Mouse (Mus musculus): ENCODE results near the gene Rabif. TPM values are rescaled to one million over a fixed set of nuclear protein-coding genes. Genes with fewer than 3 reads are reported as not detected.
"Not testable (repeated sequence)": the region's sequence is repeated elsewhere in the genome, so short reads cannot be mapped to it uniquely, and the experiment has no call there.

The Rabif gene
- polyA plus RNA-seq, 1 experiment from 2014 or later, result 46.3 TPM

- Histone ChIP-seq H3K27ac (ENCODE audit: low read depth, low read length) (peak overlapping the region; percentile 74), H3K9me3 (ENCODE audit: control insufficient read depth, low read length) (no peaks in the 10 kb centered on the region), H3K27me3 (ENCODE audit: control insufficient read depth, insufficient read depth, low read length) (peaks cover 6% of the 10 kb centered on the region; the same call in 1 of the 2 replicates), H3K4me2 (replicated peaks; ENCODE audit: low read depth, low read length) (no peak overlapping the region), H3K9ac (ENCODE audit: low read depth, low read length) (no peak overlapping the region), H3K4me3 (ENCODE audit: low read length) (no peak overlapping the region), H3K4me1 (ENCODE audit: control insufficient read depth, insufficient read depth, low read length) (peaks cover 17% of the 10 kb centered on the region; the same call in 1 of the 2 replicates), H3K36me3 (ENCODE audit: control insufficient read depth, insufficient read depth, low read length) (no peaks in the 10 kb centered on the region)
- peak; percentile 83 for ATAC-seq (ENCODE audit: low FRiP score, low TSS enrichment)
- 14% methylated on average over 4 of the region's 4 CpGs for WGBS
Measured at GRCm38 (mm10) chr1:134516491-134517198, 22.2 kb downstream of the Rabif start.

DNA sequence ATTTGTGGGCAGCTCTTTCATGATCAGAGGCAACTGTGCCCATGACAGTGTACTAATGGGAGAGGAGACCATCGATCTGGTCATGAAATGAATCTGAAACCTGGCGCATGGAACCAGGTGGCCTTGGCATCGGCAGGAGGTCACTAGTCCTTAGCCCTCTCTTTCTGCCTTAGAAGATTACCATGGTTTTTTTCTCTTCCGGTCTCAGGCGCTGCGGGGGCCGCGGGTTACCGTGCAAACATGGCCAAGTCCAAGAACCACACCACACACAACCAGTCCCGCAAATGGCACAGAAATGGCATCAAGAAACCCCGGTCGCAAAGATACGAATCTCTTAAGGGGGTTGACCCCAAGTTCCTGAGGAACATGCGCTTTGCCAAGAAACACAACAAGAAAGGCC, 23.4 kb downstream of the Rabif start:
- H3K4me2 ChIP-seq (replicated peaks; ENCODE audit: low read depth, low read length); H3K9me3 ChIP-seq (ENCODE audit: control insufficient read depth, low read length); H3K9ac ChIP-seq (ENCODE audit: low read depth, low read length); H3K36me3 ChIP-seq (ENCODE audit: control insufficient read depth, insufficient read depth, low read length); H3K27me3 ChIP-seq (ENCODE audit: control insufficient read depth, insufficient read depth, low read length); ATAC-seq (ENCODE audit: low FRiP score, low TSS enrichment); H3K27ac ChIP-seq (ENCODE audit: low read depth, low read length); H3K4me3 ChIP-seq (ENCODE audit: low read length): not testable (repeated sequence)
- WGBS, result 95% methylated on average over 12 of the region's 14 CpGs
- peaks cover 17% of the 10 kb centered on the region; the same call in 1 of the 2 replicates for H3K4me1 ChIP-seq (ENCODE audit: control insufficient read depth, insufficient read depth, low read length)

DNA sequence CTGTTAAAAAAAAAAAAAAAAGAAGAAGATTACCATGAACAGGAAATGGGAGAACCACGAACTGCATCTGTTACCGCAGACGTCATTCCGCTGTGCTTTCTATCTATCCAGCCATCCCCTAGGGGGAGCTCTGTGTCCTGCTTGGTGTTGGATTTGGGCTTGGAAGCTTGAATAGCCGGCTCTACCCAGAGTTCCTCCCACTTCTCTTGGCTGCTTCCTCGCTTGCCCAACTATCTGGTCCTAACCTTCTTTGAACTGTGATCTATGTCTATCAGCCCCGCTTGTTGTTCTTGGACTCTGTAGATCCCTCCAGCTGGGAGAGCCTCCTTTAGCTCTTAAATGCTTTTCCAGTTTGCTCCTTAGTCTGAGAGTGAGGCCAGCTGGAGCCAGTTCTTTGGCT, 24.2 kb downstream of the Rabif start:
- 0 out of 2 replicates have a peak overlapping the region, but pooled peaks have one; percentile 12 for H3K9ac ChIP-seq (ENCODE audit: low read depth, low read length)
- no peaks in the 10 kb centered on the region for H3K27me3 ChIP-seq (ENCODE audit: control insufficient read depth, insufficient read depth, low read length)
- WGBS, result 6% methylated on average over 7 of the region's 7 CpGs
- no peak overlapping the region for H3K4me2 ChIP-seq (replicated peaks; ENCODE audit: low read depth, low read length)
- no peaks in the 10 kb centered on the region for H3K9me3 ChIP-seq (ENCODE audit: control insufficient read depth, low read length)
- H3K4me1 ChIP-seq (ENCODE audit: control insufficient read depth, insufficient read depth, low read length), result peaks cover 15% of the 10 kb centered on the region; the same call in 1 of the 2 replicates
- peak; percentile 73 for ATAC-seq (ENCODE audit: low FRiP score, low TSS enrichment)
- no peaks in the 10 kb centered on the region for H3K36me3 ChIP-seq (ENCODE audit: control insufficient read depth, insufficient read depth, low read length)
- H3K27ac ChIP-seq (ENCODE audit: low read depth, low read length), result no peak overlapping the region
- no peak overlapping the region for H3K4me3 ChIP-seq (ENCODE audit: low read length)

- H3K4me3 ChIP-seq (ENCODE audit: low read length); H3K9ac ChIP-seq (ENCODE audit: low read depth, low read length); H3K27ac ChIP-seq (ENCODE audit: low read depth, low read length); H3K4me1 ChIP-seq (ENCODE audit: control insufficient read depth, insufficient read depth, low read length); H3K36me3 ChIP-seq (ENCODE audit: control insufficient read depth, insufficient read depth, low read length); H3K9me3 ChIP-seq (ENCODE audit: control insufficient read depth, low read length); H3K27me3 ChIP-seq (ENCODE audit: control insufficient read depth, insufficient read depth, low read length); ATAC-seq (ENCODE audit: low FRiP score, low TSS enrichment); H3K4me2 ChIP-seq (replicated peaks; ENCODE audit: low read depth, low read length): not testable (repeated sequence)
- WGBS, result 94% methylated on average over 5 of the region's 5 CpGs
Measured at GRCm38 (mm10) chr1:134519201-134519600, 24.8 kb downstream of the Rabif start.

- no peak for ATAC-seq (ENCODE audit: low FRiP score, low TSS enrichment)
- H3K36me3 ChIP-seq (ENCODE audit: control insufficient read depth, insufficient read depth, low read length), result no peaks in the 10 kb centered on the region
- no peak overlapping the region for H3K9ac ChIP-seq (ENCODE audit: low read depth, low read length)
- no peak overlapping the region for H3K4me3 ChIP-seq (ENCODE audit: low read length)
- H3K4me2 ChIP-seq (replicated peaks; ENCODE audit: low read depth, low read length), result no peak overlapping the region
- no peak overlapping the region for H3K27ac ChIP-seq (ENCODE audit: low read depth, low read length)
- peaks cover 8% of the 10 kb centered on the region; the same call in 1 of the 2 replicates for H3K4me1 ChIP-seq (ENCODE audit: control insufficient read depth, insufficient read depth, low read length)
- H3K9me3 ChIP-seq (ENCODE audit: control insufficient read depth, low read length), result no peaks in the 10 kb centered on the region
- H3K27me3 ChIP-seq (ENCODE audit: control insufficient read depth, insufficient read depth, low read length), result no peaks in the 10 kb centered on the region
- WGBS, result 84% methylated on average over 8 of the region's 8 CpGs
Measured at GRCm38 (mm10) chr1:134520001-134520721, 25.7 kb downstream of the Rabif start.

DNA sequence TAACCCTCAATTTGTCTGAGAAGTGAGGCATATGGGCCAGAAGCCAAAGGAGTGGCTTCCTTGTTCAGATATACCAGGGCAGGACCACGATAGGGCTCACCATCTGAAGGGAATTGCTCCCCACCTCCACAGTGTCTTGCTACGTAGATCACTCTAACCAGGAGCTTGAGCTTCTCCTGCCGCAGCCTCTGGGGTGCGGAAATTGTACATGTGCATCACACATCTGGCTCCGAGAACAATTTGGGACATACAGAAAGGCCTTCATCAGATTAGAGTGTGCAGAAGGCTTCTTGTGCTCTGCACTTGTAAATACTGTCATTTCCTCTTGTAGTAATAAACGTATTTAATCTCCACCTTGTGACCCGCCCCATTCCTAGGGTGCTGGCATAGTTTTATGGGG, 26.7 kb downstream of the Rabif start:
- no peak overlapping the region for H3K4me2 ChIP-seq (replicated peaks; ENCODE audit: low read depth, low read length)
- H3K36me3 ChIP-seq (ENCODE audit: control insufficient read depth, insufficient read depth, low read length), result no peaks in the 10 kb centered on the region
- H3K4me3 ChIP-seq (ENCODE audit: low read length), result no peak overlapping the region
- no peaks in the 10 kb centered on the region for H3K27me3 ChIP-seq (ENCODE audit: control insufficient read depth, insufficient read depth, low read length)
- no peak overlapping the region for H3K27ac ChIP-seq (ENCODE audit: low read depth, low read length)
- H3K4me1 ChIP-seq (ENCODE audit: control insufficient read depth, insufficient read depth, low read length), result peaks cover 2% of the 10 kb centered on the region; the same call in 1 of the 2 replicates
- ATAC-seq (ENCODE audit: low FRiP score, low TSS enrichment), result no peak
- H3K9ac ChIP-seq (ENCODE audit: low read depth, low read length), result no peak overlapping the region
- H3K9me3 ChIP-seq (ENCODE audit: control insufficient read depth, low read length), result no peaks in the 10 kb centered on the region
- 74% methylated on average over 7 of the region's 7 CpGs for WGBS

GRCm38 (mm10) chr1:134522325-134522724, 27.9 kb downstream of the Rabif start:
- Histone ChIP-seq H3K36me3 (ENCODE audit: control insufficient read depth, insufficient read depth, low read length) (no peaks in the 10 kb centered on the region), H3K9ac (ENCODE audit: low read depth, low read length) (no peak overlapping the region), H3K4me1 (ENCODE audit: control insufficient read depth, insufficient read depth, low read length) (no peaks in the 10 kb centered on the region), H3K9me3 (ENCODE audit: control insufficient read depth, low read length) (no peaks in the 10 kb centered on the region), H3K4me3 (ENCODE audit: low read length) (no peak overlapping the region), H3K27me3 (ENCODE audit: control insufficient read depth, insufficient read depth, low read length) (no peaks in the 10 kb centered on the region), H3K4me2 (replicated peaks; ENCODE audit: low read depth, low read length) (no peak overlapping the region), H3K27ac (ENCODE audit: low read depth, low read length) (no peak overlapping the region)
- 54% methylated on average over 2 of the region's 2 CpGs for WGBS
- no peak for ATAC-seq (ENCODE audit: low FRiP score, low TSS enrichment)

DNA sequence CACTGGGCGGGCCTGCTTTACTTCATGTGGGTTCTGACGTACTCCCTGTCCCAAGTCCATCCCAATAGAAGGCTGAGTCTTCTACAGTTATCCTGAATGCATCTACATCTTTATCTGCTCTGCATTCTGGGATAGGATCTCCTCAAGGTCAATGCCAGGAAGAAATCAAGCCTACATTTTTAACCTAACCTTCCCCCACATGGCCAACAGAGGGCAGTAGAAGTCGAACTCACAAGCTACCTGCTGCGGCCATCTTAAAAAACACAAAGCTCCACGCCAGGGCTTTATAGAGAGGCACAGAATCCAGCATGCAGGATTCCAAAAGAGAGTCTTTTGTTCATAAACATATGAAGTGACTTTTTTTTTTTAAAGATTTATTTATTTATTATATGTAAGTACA, 30.0 kb downstream of the Rabif start:
- no peak overlapping the region for H3K27ac ChIP-seq (ENCODE audit: low read depth, low read length)
- no peak overlapping the region for H3K4me2 ChIP-seq (replicated peaks; ENCODE audit: low read depth, low read length)
- H3K27me3 ChIP-seq (ENCODE audit: control insufficient read depth, insufficient read depth, low read length), result no peaks in the 10 kb centered on the region
- no peaks in the 10 kb centered on the region for H3K9me3 ChIP-seq (ENCODE audit: control insufficient read depth, low read length)
- H3K36me3 ChIP-seq (ENCODE audit: control insufficient read depth, insufficient read depth, low read length), result no peaks in the 10 kb centered on the region
- ATAC-seq (ENCODE audit: low FRiP score, low TSS enrichment), result no peak
- no peaks in the 10 kb centered on the region for H3K4me1 ChIP-seq (ENCODE audit: control insufficient read depth, insufficient read depth, low read length)
- no peak overlapping the region for H3K9ac ChIP-seq (ENCODE audit: low read depth, low read length)
- 79% methylated on average over 5 of the region's 5 CpGs for WGBS
- no peak overlapping the region for H3K4me3 ChIP-seq (ENCODE audit: low read length)

- WGBS, result 76% methylated on average over 1 of the region's 1 CpGs
- Histone ChIP-seq H3K27me3 (ENCODE audit: control insufficient read depth, insufficient read depth, low read length) (no peaks in the 10 kb centered on the region), H3K27ac (ENCODE audit: low read depth, low read length) (no peak overlapping the region), H3K4me3 (ENCODE audit: low read length) (no peak overlapping the region), H3K9ac (ENCODE audit: low read depth, low read length) (no peak overlapping the region), H3K4me1 (ENCODE audit: control insufficient read depth, insufficient read depth, low read length) (no peaks in the 10 kb centered on the region), H3K36me3 (ENCODE audit: control insufficient read depth, insufficient read depth, low read length) (no peaks in the 10 kb centered on the region), H3K4me2 (replicated peaks; ENCODE audit: low read depth, low read length) (no peak overlapping the region), H3K9me3 (ENCODE audit: control insufficient read depth, low read length) (no peaks in the 10 kb centered on the region)
- ATAC-seq (ENCODE audit: low FRiP score, low TSS enrichment), result no peak
Measured at GRCm38 (mm10) chr1:134525015-134525414, 30.6 kb downstream of the Rabif start.
